Mouse (Mus musculus): ENCODE results near the gene Katna1.

- no peak for TF ChIP-seq CTCF (IDR thresholded peaks at IDR 0.05 in 2 of 3, conservative IDR thresholded peaks at IDR 0.05 in 1 of 3; ENCODE audit: control insufficient read depth in 1 of 3, insufficient read depth in 1 of 3, low read depth in 2 of 3, low read length in 3 of 3, poor library complexity in 1 of 3, severe bottlenecking in 1 of 3)
- TF ChIP-seq SIN3A (IDR thresholded peaks at IDR 0.05; ENCODE audit: low read length): no peak
- TF ChIP-seq ZC3H11A (IDR thresholded peaks at IDR 0.05; ENCODE audit: low read depth, low read length): no peak
- no peak for TF ChIP-seq MXI1 (IDR thresholded peaks at IDR 0.05; ENCODE audit: low read depth, low read length)
- TF ChIP-seq CHD2 (IDR thresholded peaks at IDR 0.05; ENCODE audit: low read length): no peak
- TF ChIP-seq EP300 (IDR thresholded peaks at IDR 0.05; ENCODE audit: low read depth in 1 of 2, low read length in 2 of 2): no peak
- TF ChIP-seq TCF12 (IDR thresholded peaks at IDR 0.05; ENCODE audit: low read depth, low read length): no peak
- TF ChIP-seq NRF1 (IDR thresholded peaks at IDR 0.05; ENCODE audit: insufficient read depth, low read depth, low read length, poor library complexity, severe bottlenecking): no peak
- TF ChIP-seq POLR2AphosphoS2 (IDR thresholded peaks at IDR 0.05; ENCODE audit: low read length): no peak
- no peak for TF ChIP-seq USF1 (IDR thresholded peaks at IDR 0.05; ENCODE audit: low read depth, low read length)
- TF ChIP-seq UBTF (IDR thresholded peaks at IDR 0.05; ENCODE audit: borderline replicate concordance, insufficient read depth, low read depth, low read length): no peak
- no peak for TF ChIP-seq MAX (IDR thresholded peaks at IDR 0.05; ENCODE audit: low read length)
- TF ChIP-seq POLR2A (IDR thresholded peaks at IDR 0.05; ENCODE audit: control insufficient read depth in 1 of 2, insufficient read depth in 1 of 2, low read depth in 1 of 2, low read length in 2 of 2, poor library complexity in 1 of 2): no peak
Measured at GRCm38 (mm10) chr10:7772346-7772745, 46.5 kb downstream of the Katna1 start.

Measured in MEL (cell line).